Mouse (Mus musculus) urinary bladder, postnatal 4 days (tissue): ENCODE results near the gene Gzmn.
A peak's percentile ranks its signal among the peaks of the same experiment; 100 is the strongest.
"Not testable (repeated sequence)": the region's sequence is repeated elsewhere in the genome, so short reads cannot be mapped to it uniquely, and the experiment has no call there.

Experiments used
- DNase-seq, 2 experiments: peaks; one replicate each; pipeline ENCODE4 v3.0.0; 2021 to 2022; ENCODE audit warnings: low spot score in 2 of 2

Gene Gzmn

DNA sequence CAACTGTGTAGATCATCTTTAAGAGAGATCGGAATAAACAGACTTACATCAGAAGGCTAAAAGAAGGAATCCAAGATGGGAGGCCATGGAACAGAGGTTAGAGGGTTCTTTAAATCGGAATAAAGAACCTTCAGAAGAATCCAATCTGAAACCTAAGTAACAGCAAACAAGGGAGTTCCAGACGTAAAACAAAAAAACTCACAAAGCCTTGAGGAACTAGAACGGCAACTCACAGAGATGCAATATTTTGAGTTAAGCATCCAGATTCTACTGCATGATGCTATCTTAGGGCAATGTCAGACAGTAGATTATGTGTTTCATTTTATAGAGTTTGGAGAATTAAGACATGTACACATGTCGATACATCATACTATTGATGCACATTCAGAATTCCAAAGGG, at the start of gene Gzmn:
TSS of gene Gzmn (minus strand) at position 101 of the 400 bp plus-strand sequence.
- DNase-seq, result no peak

DNA sequence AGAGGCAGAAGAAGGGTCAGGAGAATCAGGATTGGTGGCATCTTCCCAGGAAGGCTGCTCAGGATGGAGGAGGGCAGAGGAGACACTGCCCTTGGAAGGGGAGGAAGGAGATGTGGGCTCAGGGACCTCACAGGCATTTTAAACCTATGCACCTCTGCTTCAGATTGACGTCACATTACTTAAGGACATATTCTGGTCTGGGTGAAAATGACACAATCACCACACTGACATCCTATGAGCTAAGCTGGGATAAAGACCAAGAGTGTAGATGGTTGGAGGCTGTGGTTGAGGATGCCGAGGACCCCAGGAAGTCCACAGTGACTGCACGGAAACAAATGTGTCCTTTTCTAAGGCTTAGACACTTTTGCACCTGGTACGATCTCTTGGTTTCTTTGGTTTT, 36.9 kb upstream of the Gzmn start, which contains the start of gene Gzmf:
TSS of gene Gzmf (minus strand) at position 101 of the 400 bp plus-strand sequence.
- DNase-seq, result no peak

DNA sequence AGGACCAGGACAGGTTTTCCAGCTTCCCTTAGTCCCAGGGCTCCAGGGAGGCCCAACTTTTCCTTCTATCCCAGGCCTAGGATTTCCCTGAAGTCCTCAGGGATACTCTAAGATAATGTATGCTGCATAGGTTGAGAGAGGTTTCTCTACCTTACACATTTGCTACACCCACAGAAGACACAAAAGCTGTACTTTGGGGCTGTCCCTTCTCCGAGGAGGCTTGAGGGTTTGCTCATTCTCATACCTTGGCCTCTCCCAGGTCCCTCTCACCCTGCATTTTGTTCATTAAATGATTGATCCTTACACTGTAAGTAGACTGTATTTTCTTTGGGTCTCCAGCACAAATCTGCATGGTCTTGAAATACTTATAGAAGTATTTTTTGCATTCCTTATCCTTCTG, 31.2 kb upstream of the Gzmn start:
- DNase-seq, result no peak

GRCm38 (mm10) chr14:56205021-56205420, 30.6 kb upstream of the Gzmn start:
- not testable (repeated sequence) for DNase-seq

DNA sequence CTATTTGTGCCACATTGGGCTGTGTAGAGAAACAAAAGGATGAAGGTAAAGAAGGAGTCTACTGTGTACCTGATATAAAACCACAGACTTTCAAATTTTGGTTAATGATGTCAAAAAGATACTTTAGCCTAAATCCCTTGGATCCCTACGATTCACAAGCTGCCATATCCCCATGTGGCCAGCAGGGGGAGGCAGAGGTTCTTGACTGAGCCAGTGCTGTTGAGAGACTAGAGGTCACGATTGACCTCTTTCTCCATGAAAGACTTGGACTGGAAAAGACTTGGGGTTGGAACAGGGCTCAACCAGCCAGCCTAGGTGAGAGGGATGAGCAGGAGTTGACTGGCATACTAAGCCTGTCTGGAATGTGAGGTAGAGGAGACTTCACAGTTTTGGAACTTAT, 29.6 kb upstream of the Gzmn start:
- DNase-seq, result peak in 1 of 2 experiments; percentile 45

GRCm38 (mm10) chr14:56186946-56187345, 12.5 kb upstream of the Gzmn start:
- DNase-seq, result no peak

DNA sequence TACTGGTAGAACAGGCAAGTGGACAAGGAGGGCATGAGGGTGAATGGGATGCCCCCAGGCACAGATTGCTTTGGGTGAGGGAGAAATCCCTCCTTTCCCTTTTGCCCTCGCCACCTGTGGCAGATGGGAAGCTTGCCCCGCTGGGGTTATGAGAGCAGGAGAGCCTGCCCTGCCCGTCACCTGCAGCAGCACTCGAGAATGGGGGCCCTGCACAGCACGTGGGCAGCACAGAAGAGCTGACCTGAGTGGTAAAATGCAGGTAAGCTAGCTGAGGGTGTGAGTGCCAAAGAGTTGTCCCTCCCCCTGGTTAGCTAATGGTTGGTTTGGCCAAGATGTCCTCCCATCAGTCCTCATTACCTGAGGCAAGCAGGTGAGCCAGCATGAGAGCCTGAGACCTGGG, 12.1 kb upstream of the Gzmn start:
- no peak for DNase-seq

GRCm38 (mm10) chr14:56177651-56178050, 3.3 kb upstream of the Gzmn start:
- DNase-seq, result not testable (repeated sequence)

GRCm38 (mm10) chr14:56173396-56173795, 1.0 kb downstream of the Gzmn start:
- no peak for DNase-seq

GRCm38 (mm10) chr14:56172744-56173143, 1.7 kb downstream of the Gzmn start:
- no peak for DNase-seq

DNA sequence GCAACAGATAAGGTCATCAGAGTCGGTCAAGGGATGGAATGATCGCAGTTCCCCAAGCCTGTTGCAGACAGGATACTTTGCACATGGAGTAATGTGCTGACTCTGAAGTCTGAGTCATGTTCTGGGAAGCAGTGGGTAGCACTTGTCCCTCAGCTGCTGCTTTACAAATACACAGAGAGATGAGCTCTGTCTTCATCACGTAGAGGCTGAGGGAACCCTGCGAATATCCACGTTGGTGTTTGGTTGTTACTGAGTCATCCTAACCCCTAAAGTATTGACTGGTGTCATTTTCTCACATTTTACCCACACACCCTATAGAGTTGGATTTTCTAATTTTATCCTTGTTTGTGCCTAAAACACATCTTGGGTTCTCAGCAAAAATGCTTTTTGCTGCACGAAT, 6.4 kb downstream of the Gzmn start:
- no peak for DNase-seq

DNA sequence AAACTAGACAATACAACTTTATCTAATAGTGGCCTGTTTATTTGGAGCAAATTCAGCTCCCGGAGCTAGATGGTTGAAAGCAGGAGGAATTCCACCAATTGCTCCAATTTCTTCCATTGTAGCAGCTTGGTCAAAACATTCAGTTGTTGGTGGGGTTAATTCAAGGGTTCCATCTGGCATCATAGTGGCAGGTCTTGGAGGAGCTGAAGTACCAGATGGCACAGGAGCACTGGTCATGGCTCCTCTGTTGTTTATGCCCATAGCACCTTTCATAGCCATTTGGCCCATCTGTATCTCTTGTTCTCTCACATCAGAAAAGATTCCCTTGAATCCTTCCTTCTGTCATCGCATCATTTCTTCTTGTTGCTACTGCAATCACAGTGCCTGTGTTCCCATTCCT, 12.3 kb downstream of the Gzmn start:
- DNase-seq, result no peak

- DNase-seq, result not testable (repeated sequence)
Measured at GRCm38 (mm10) chr14:56159479-56159878, 14.9 kb downstream of the Gzmn start, which contains the start of gene Gzmg. Gene Gzmg, minus strand, starts transcription at chr14:56159579.

DNA sequence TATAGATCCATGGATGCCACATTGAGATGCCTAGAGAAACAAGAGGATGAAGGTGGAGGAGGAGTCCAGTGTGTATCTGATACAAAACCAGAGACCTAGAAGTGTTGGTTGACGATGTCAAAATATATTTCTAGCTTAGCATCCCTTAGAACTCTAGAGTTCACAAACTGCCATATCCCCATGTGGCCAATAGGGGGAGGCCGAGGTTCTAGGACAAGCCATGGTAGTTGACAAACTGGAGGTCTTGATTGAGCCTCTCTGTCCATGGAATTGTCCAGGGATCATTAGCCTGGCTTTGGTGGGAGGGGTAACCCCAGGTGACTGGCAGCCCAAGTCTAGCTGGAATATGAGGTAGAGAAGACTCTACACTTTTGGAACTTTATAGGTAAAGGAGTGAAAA, 19.1 kb downstream of the Gzmn start:
- DNase-seq, result no peak

GRCm38 (mm10) chr14:56133675-56134074, 40.7 kb downstream of the Gzmn start:
- DNase-seq, result not testable (repeated sequence)

GRCm38 (mm10) chr14:56132508-56132907, 41.9 kb downstream of the Gzmn start, which contains the start of gene Gzmd:
Gene Gzmd, minus strand, starts transcription at chr14:56132608.
- DNase-seq, result not testable (repeated sequence)

DNA sequence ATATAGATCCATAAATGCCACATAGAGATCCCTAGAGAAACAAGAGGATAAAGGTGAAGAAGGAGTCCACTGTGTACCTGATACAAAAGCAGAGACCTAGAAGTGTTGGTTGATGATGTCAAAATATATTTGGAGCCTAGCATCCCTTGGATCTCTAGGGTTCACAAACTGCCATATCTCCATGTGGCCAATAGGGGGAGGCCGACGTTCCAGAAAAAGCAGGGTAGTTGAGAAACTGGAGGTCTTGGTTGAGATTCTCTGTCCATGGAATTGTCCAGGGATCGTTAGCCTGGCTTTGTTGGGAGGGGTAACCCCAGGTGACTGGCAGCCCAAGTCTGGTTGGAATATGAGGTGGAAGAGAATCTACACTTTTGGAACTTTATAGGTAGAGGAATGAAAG, 46.1 kb downstream of the Gzmn start:
- no peak for DNase-seq

DNA sequence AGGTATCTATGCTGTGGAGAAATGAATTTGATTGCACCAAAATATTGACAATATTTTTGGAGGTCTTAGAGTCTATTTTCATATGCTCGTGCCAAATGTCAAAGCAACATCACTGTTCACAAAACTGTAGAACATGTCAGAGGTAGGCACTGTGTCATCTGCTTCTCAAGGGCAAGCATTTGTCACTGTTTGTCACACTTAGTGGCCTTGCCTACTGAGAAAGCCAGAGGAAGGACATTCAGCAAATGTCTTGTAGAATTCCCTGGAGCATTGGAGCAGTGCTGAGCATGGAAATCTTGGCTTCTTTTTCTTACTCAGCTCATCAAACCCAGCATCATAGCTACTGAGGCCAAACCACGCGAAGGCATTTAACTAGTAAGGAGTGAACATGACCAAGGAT, 50.9 kb downstream of the Gzmn start:
- DNase-seq, result no peak

GRCm38 (mm10) chr14:56120525-56120924, 53.9 kb downstream of the Gzmn start, which contains the start of gene Gzme:
Gene Gzme, minus strand, starts transcription at chr14:56120625.
- no peak for DNase-seq
